Mouse (Mus musculus): ENCODE results near the gene Manba.
A peak's percentile ranks its signal among the peaks of the same experiment; 100 is the strongest.
"Not testable (repeated sequence)": the region's sequence is repeated elsewhere in the genome, so short reads cannot be mapped to it uniquely, and the experiment has no call there.

Gene Manba

DNA sequence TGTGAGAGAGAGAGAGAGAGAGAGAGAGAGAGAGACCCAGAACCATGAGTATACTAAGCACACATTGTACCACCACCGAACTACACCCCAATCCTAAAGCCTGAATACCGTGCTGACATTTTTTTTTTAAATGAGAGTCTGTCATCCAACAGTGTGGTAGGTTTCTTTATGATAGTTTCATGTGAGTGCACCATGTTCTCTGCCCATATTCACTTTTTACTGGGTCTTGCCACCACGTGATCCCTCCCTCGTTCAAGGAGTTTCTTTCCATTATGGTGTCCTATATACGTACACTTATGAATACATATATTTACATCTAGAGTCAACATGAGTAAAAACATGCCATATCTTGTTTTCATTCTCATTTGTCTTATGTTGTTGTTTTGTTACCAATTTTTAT, 940 bp downstream of the Manba start:
- DNase-seq (ENCODE audit: extremely low spot score, low spot score), result no peak

DNA sequence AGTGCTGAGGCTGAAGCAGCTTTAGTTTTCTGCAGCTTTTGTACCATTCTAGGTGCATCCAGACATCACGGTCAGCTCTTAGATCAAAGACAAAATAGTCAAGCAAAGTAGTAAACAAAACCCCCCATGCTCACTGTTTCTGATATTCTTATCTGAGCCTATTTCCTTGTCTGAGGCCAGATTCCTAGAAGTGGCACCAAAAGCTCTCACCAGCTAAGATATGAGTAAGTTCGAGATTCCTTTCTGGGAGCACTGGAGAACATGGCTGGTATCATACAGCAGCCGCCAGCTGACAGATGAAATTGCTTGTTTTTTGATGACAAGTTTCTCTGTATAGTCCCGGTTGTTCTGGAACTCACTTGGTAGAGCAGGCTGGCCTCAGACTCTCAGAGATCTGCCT, 2.4 kb downstream of the Manba start:
- no peak for DNase-seq (ENCODE audit: extremely low spot score, low spot score)

DNA sequence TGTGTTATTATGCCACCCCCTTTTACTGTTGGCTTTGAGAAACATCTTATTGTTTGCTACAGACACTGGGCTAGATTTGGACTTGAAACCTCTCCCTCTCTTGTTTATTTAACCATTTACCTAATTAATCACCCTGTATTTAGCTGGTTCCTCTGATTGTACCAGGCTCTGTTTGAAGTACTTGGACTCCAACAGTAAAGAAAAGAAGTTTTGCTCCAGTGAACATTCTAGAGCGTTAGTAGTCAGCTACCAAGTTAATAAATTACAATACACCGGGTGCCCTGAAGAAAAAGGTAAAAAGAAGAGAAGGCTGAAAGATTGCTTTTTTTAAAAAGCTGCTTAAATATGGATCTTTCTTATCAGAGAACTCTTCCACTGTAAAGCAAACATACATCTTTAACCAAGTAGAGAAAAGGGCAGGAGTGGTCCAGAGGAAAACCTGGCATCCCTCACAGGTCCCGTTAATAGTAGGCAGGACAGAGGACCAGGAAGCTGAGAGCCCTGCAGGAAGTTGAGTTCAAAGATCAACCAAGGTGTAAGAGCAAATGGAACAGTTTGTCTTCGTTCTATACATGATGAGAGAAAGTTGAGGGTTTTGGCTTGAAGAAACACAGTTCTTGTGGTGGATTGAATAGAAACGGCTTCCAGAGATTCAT, 4.6 kb downstream of the Manba start:
- DNase-seq (ENCODE audit: extremely low spot score, low spot score), result no peak

DNA sequence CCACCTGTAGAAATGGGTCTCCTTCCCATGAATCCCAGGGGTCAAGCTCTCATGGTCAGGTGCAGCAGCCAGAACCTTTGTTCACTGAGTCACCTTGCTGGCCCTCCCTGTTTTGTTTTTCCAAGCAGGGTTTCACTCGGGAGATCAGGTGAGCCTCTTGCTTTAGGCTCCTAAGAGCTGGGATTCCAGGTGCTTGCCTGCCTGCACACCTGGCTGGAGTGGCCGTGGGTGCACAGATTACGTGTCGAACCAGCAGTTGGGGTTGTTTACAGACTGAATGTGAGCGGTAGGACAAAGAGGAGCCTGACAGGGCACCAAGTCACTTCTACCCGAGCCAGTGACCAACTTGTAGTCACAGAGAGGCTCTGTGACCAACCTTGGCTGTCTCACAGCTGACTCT, 5.7 kb downstream of the Manba start:
- no peak for DNase-seq (ENCODE audit: extremely low spot score, low spot score)

DNA sequence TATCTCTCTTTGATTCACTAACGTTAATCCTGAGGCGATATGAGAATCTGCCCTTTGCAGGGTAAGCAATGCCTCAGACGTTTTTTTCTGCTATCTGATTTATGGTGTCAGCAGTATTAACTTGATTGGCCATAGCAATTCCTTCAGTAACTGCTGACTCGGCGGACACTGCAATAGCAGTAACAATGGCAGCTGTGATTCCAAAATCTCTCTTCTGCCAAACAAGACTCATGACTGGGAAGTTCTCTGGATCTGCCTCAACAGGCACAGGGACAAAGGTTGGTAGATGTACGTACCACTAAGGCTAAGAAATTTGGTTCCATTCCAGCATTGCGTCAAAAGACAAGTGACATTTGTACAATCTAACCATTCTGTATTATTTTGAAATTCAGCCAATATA, 7.9 kb downstream of the Manba start:
- not testable (repeated sequence) for DNase-seq (ENCODE audit: extremely low spot score, low spot score)

DNA sequence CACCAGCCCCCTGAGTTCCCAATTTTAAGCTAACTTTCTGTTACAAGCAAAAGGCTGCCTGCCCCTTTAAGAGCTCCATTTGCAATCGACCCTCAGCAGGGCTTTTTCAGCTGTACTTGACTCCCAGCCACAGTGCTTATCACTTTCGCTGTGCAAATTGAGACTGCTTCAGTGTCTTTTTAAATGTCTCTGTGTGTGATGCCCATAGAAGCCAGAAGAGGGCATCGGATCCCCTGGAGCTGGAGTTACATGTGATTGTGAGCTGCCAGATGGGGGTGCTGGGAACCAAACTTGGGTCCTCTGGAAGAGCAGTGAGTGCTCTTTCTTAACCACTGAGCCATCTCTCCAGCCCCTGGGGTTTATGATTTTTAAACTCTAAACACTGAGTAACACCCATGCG, 12.5 kb downstream of the Manba start:
- DNase-seq (ENCODE audit: extremely low spot score, low spot score), result not testable (repeated sequence)

DNA sequence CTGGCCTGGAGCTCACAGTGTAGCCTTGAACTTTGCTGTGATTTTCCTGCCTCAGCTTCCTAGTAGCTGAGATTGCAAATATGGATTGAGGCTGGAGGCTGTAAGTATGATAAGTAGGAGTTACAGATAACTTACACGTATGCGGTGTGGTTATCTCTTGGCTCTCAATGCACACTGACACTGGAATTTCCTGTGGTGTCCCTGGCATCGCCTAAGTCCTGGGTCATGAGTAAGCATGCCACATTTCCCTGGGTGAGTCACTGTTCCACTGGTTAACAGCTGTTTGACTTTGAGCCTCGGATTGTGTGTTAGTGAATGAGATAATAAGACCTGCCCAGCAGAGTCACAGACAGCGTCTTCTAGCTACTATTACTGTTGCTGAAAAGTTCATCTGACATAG, 13.5 kb downstream of the Manba start:
- no peak for DNase-seq (ENCODE audit: extremely low spot score, low spot score)

DNA sequence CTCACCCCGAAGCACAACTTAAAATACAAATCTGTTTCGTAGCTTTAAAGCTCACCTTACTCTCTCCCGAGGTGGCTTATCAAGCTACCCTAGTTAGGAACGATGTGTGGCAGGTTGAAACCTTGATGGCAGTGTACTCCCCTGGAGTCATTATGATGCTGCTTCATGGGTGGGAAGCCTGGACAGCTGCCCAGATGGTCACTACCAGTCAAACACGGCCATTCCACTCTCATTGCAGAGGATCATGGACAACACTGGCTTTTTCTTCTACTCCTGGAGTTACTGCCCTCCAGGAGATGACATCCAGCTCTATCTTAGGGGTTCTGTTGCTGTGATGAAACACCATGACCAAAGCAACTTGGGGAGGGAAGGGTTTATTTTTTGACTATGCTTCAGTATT, 17.7 kb downstream of the Manba start:
- no peak for DNase-seq (ENCODE audit: extremely low spot score, low spot score)

DNA sequence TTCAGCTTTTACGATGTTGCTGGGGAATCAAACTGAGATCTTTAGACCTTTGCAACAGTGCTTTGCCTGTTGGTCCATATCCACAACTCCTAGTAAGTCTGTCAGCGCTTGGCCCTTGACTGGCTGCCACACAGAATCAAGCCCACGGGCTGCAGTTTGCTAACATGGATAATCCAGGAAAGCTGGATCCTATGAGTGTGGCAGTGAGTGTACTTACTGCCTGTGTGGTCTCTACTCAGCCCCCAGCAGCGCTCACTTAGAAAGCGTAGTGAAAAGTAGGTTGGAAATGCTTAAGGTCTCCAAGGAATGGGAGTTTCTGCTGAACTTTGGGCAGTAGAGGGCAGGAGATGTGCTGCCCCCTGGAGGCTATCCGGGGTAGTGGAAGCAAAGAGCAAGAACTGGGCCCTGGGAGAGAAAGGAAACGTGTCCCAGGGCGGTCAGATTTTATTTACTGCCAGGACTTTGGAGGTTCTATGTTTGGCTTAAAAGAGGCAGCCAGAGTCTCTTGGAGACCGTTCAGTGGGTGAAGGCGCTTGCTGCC, 20.0 kb downstream of the Manba start:
- DNase-seq (ENCODE audit: extremely low spot score, low spot score), result peak; percentile 38

DNA sequence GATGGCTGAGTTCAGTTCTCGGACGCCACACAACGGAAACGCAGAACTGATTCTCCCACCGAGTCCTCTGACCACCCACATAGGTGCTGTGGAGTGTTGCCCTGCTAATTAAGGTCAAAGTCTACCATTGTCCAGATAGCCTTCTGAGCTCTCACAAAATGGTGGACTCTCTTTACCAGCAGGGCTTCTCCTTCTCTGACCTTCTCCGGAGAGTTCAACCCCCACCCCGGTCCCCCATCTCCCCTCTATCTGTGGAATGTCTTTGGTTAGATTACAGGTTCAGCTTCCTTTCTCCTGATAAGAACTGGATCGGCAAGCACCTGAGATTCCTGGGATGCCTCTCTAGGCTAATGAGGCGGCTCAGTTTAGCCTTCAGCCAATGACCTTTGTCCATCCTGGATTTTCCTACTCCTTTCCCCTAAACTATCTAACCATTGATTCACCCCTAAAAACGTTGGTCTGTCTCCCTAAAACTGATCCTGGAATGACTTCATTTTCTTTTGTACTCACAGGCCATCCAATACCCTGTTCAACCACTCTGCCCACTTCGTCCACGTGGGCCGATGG, 20.6 kb downstream of the Manba start:
- no peak for DNase-seq (ENCODE audit: extremely low spot score, low spot score)

DNA sequence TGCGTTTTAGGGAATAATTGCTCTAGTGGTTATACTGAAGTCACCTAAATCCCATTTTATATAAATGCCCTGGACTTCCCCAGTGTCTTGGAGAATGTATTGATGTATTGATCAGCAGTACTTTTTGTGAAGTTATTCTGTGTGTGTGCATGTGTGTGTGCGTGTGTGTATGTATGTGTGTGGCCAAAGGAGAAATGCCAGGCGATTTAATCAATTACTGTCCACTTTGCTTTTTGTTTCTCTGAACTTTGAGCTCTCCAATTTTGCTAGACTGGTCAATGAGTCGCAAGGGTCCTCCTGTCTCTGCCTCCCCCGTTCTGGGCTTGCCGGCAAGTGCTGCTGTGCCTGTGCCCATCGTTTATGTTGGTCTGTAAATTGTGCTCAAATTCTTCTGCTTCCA, 22.1 kb downstream of the Manba start:
- DNase-seq (ENCODE audit: extremely low spot score, low spot score), result no peak

DNA sequence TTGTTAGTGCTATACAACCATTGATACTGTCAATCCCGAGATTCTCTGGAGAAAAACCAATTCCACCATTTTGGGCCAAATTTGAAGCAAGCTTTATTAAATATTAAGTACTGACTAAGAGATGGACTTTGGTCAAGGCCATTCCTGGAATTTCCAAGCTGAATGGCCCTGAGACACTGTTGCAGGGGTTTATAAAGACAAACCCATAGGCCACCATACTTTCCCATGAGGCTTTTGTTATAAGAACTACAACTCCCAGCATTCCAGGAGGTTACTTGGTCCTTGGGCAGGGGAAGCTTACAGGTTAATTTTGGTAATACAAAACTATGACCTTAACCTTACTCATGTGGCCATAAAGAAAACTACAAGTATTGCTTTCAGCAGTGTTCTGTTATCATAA, 22.8 kb downstream of the Manba start:
- no peak for DNase-seq (ENCODE audit: extremely low spot score, low spot score)

DNA sequence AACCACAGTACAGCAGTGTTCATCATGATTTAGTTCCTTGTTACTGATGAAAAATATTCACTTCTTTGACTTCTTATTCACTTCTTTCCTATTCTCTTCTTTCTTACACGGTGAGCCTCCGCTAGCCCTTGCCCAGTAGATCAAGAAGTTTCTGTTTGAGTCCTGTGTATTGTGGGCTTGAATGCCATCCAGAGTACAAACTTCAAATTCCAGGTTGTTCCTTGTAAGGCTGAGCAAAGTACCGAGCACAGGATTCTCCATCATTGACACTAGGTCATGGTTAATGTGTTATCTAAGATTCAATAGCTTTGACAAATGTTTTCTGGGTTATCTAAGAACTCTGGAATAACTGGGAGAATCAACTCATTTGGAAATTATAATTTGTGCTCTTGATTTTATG, 25.0 kb downstream of the Manba start:
- DNase-seq (ENCODE audit: extremely low spot score, low spot score), result no peak

DNA sequence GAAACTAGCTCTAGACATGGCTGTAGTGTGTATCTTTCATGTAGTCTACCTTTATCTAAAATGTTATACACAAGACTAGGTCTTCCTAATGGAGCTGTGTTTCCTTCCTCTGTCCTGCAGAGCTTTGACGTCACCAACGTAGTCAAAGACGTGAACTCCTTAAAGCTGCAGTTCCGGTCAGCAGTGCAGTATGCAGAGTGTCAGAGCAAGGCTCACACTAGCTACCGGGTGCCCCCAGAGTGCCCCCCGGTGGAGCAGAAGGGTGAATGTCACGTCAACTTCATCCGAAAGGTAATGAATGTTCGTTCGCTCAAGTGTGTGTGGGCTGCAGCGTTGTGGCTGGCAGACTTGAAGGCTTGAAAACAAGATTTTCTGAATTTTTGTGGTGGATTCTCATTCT, 26.3 kb downstream of the Manba start:
- no peak for DNase-seq (ENCODE audit: extremely low spot score, low spot score)

DNA sequence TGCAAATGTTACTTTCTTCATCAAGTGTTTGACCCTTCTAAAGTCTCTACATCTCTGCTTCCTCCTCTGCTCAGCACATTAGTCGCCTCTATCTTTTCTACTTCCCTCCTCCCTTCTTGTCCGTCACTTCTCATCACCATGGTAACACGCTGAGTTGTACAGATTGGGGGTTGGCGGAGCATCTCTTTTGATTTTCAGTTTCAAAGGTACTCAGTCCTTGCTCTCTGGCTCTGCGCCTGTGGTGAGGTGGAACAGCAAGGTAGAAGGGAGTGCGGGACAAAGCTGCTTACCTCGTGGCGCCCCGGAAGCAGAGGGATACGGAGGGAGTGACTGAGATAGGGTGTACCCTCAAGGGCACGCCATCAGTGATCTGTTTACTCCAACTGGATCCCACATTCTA, 27.9 kb downstream of the Manba start:
- DNase-seq (ENCODE audit: extremely low spot score, low spot score), result no peak

DNA sequence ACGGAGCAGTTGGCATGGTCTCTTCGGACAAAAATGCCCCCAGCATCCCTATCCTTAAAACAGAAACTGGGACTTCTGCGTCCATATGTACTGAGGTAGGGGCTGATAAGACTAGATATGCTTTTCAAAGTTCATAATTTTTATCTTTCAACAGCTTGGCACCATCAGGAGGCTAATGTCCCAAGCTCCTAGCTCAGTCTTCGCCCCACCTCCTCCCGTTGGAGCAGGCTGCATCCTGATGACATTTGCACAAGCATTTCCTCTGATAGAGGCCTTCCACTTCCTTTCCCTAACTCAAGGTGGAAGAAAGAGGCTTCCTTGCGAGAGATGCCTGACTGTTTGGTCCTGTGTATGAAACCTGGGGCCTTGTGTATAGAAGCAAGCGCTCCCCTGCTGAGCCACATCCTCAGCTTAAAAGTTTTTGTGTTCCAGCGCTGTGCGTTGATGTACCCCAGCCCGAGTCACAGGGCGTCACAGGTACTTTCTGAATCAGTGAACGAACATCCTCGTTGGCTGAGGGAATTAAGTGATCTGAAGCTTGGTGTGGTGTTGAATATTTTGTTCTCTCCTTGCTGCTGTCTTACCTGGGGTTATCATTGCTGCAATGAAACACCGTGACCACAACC, 28.5 kb downstream of the Manba start:
- no peak for DNase-seq (ENCODE audit: extremely low spot score, low spot score)

DNA sequence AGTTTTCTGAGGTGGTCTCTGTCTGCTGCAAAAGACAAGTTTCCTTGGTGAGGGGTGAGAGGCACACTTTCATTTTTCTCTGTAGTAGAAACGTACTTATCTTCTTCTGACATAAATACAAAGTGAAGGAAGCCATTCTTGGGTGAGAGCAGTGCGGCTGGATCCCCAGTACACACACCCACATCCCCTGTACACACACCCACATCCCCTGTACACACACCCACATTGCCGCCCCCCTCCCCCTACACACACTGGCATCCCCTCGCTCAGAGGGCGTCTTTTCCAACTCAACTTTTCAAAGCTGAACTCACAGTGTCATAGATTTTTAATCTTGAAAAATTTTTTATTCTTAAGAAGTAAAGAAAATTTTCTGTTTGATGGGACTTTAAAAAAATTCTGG, 29.8 kb downstream of the Manba start:
- DNase-seq (ENCODE audit: extremely low spot score, low spot score), result no peak

DNA sequence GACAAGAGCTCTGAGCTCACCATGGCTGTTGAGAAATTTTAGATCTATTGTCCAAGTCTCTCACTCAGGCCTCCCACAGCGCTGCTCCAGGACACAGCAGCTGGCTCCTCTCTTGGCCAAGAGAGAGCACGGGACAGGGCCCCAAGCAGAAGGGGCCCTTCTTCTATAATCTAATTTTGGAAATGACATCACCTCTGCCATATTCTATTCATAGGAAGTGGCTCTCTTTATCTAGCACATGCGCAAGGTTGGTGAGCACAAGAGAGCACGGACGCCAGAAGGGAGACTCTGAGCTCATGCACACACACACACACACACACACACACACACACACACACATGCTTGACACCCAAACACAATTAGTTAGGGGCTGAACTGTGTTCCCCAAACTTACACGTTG, 31.5 kb downstream of the Manba start:
- no peak for DNase-seq (ENCODE audit: extremely low spot score, low spot score)

DNA sequence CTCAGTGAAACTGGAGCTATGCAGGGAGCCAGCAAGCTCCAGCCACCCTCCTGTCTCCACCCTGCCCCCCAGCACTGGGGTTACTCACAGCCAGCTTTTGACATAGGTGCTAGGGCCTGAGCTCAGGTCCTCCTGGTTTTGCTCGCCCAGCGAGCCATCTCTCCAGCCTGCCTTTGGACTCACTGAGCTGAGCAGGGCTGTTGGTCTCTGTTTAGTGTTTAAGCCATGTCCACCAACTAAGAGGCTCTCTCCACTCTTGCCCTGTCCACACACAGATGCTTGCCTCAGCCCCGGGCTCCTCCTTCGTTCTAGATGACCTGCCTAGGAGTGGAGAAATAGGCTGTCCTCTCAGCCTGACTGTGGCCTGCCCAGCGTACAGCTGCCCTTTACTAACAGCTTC, 33.5 kb downstream of the Manba start:
- DNase-seq (ENCODE audit: extremely low spot score, low spot score), result no peak

DNA sequence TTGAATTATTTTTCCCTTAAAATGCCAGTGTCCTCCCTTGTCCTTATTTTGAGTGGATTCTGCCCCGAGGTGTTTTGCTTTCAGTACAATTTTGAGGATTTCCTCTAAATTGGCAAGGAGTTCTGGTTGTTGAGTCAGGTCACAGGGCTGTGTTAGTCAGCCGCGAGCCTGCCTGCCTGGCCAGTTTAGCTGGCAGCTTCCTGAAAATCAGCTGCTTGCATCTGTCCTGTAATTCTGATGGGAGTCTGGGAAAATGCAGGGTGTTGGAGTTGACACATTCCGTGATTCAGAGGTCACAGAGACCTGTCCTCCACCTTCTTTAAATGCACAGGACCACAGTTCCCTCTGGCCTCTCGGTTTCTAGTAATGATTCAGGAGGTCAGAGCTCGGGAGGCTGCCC, 34.2 kb downstream of the Manba start:
- DNase-seq (ENCODE audit: extremely low spot score, low spot score), result no peak

DNA sequence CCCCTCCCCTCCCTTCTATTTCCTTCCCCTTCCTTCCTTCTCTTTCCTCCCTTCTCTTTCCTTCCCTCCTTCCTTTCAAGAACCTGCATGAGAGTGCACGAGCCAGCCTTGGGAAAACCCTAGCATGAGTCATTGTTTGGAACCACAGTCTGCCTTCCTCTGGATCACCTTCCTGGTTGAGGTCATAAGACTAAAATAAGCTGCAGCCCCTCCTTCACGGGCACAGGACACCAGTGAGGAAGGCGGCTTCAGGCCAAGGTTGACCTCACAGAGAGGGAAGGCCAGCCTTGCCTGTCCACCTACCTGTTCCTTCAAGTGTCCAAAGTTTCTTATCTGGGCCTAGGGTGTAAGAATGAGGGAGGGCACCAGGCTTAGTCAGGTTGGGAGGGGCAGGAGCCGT, 36.6 kb downstream of the Manba start:
- no peak for DNase-seq (ENCODE audit: extremely low spot score, low spot score)

DNA sequence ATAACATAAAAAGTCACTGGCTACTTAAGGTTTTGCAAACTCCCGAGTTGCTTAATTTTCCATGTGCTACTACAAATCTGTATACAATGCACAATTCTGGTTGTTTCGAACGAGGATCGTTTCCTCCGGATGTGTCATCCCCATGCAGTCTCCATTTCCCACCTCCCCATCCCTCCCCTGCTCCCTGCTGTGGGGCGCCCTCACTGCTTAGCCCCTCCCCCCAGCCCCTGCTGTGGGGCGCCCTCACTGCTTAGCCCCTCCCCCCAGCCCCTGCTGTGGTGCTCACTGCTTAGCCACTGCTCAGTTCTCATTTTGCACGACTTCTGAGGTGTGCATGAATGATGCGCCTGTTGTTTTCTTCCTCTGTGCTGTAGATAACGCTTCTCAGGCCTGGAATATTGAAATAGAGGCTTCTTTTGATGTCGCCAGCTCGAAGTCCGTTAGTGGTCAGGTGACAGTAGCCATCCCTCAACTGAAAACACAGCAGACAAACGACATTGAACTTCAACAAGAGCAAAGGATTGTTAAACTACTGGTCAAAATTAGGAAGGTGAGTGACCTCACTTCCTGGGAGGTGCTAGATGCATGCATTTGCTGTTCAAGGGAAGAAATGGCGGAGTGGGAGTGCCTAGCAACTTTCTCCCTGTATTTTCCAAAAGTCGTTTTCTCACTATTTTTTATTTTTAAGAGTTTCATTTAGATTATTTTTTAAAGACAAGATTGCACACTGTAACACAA, 37.4 kb downstream of the Manba start:
- no peak for DNase-seq (ENCODE audit: extremely low spot score, low spot score)
